Mouse (Mus musculus) testis, adult 2 months (tissue): ENCODE measurements around the gene Bank1. TPM values are rescaled to one million over a fixed set of nuclear protein-coding genes. Genes with fewer than 3 reads are reported as not detected.

ENCODE experiments used
- H3K27ac ChIP-seq: fragments of 200-500 bp; 2 replicates; pipeline ENCODE4 v1.5.1; 2012; ENCODE audit warnings: low read depth, low read length; ENCODE audit not compliant: control insufficient read depth, insufficient read depth
- H3K27me3 ChIP-seq: fragments of 200-500 bp; 2 replicates; pipeline ENCODE4 v1.6.1; 2012; ENCODE audit warnings: mild to moderate bottlenecking, low read length, moderate library complexity; ENCODE audit not compliant: control insufficient read depth, insufficient read depth
- H3K36me3 ChIP-seq: fragments of 200-500 bp; 2 replicates; pipeline ENCODE4 v1.6.1; 2012; ENCODE audit warnings: mild to moderate bottlenecking, low read length; ENCODE audit not compliant: control insufficient read depth, insufficient read depth
- H3K4me1 ChIP-seq: fragments of 200-500 bp; 2 replicates; pipeline ENCODE4 v1.6.1; 2012; ENCODE audit warnings: low read length; ENCODE audit not compliant: control insufficient read depth, insufficient read depth
- H3K4me3 ChIP-seq: fragments of 200-500 bp; 2 replicates; pipeline ENCODE4 v1.5.1; 2012; ENCODE audit warnings: low read depth, mild to moderate bottlenecking, low read length, moderate library complexity, mixed read lengths; ENCODE audit not compliant: control insufficient read depth
- CTCF ChIP-seq: fragments of 200-500 bp; IDR thresholded peaks from 2 replicates; pipeline ENCODE4 v1.5.1; 2012; ENCODE audit warnings: low read depth, mild to moderate bottlenecking, inconsistent platforms, low read length, moderate library complexity; ENCODE audit not compliant: control insufficient read depth, insufficient read depth, insufficient replicate concordance
- POLR2A ChIP-seq: fragments of 200-500 bp; IDR thresholded peaks from 2 replicates; pipeline ENCODE4 v1.6.1; 2012; ENCODE audit warnings: low read depth, mild to moderate bottlenecking, inconsistent platforms, low read length, moderate library complexity; ENCODE audit not compliant: control insufficient read depth
- polyA plus RNA-seq: library from polyadenylated mRNA; depleted of rRNA; stranded (reverse); fragments of >200 nt; gene quantifications from 2 replicates; pipeline ENCODE4 v1.2.3, GENCODE M21; 2012

Bank1 gene
- polyA plus RNA-seq, 1 experiment: 0.11 TPM

DNA sequence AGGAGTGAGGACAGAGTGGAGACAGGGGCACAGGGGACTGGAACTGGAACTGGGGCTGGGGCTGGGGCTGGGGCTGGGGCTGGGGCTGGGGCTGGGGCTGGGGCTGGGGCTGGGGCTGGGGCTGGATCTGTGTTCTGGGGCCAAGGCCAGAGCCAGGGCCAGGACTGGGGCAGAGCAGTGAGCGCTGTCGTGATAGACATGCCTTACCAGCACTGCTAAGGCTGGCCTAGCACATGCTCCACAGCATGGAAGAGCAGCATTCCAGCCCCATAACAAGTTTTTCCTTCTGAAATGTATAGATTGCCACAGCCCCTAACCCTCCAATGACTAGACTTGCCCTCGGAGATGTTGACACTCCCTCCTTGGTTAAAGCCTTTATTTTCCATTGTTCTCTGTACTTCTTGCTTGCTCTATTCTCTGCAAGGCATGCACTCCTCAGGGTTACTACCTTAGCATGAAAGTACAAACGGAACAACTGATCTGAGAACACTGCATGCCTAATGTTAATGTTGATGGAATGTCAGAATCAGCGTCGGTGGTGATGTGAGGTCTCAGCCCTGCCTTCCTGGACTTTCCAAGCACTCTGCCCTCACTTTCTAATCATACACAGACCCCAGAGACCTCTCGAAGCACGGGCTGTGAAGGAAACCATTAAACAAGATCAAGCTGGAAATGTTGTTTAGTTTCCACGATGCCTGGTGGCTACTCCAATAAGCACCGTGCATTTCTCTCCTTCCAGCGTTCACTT, 318.6 kb downstream of the Bank1 start:
- no peaks in the 10 kb centered on the region for H3K36me3 ChIP-seq
- H3K27me3 ChIP-seq: no peaks in the 10 kb centered on the region
- no peak overlapping the region for H3K4me3 ChIP-seq
- H3K4me1 ChIP-seq: peaks cover 2% of the 10 kb centered on the region
- TF ChIP-seq CTCF: no peak
- TF ChIP-seq POLR2A: no peak
- H3K27ac ChIP-seq: no peak overlapping the region
